Mouse (Mus musculus) G1E (cell line): Measurements from ENCODE around the gene Phex. TPM values are rescaled to one million over a fixed set of nuclear protein-coding genes. Genes with fewer than 3 reads are reported as not detected.

ENCODE experiments used
- ATAC-seq: 2 replicates; pipeline ENCODE4 v1.8.0; 2016; ENCODE audit warnings: mild to moderate bottlenecking; ENCODE audit not compliant: insufficient number of reproducible peaks, poor library complexity, low FRiP score, severe bottlenecking; ENCODE audit errors: extremely low read depth
- DNase-seq: peaks from one replicate; pipeline ENCODE4 v3.0.0; 2012; ENCODE audit warnings: low spot score
- H3K27me3 ChIP-seq: 2 replicates; pipeline ENCODE4 v1.6.1; 2012; ENCODE audit warnings: mild to moderate bottlenecking, low read length, inconsistent platforms; ENCODE audit not compliant: insufficient read depth
- H3K36me3 ChIP-seq: replicated peaks from 2 replicates; pipeline ENCODE3; 2012; ENCODE audit warnings: mild to moderate bottlenecking, inconsistent platforms
- H3K4me1 ChIP-seq: 2 replicates; pipeline ENCODE4 v1.6.1; 2012; ENCODE audit warnings: low read depth, low read length, inconsistent platforms, mixed read lengths; ENCODE audit not compliant: insufficient read depth
- H3K4me3 ChIP-seq: 2 replicates; pipeline ENCODE4 v1.5.1; 2012; ENCODE audit warnings: low read depth, mild to moderate bottlenecking, inconsistent platforms, low read length, moderate library complexity, mixed read lengths
- H3K9me3 ChIP-seq: replicated peaks from 2 replicates; pipeline ENCODE4 v1.6.1; 2012; ENCODE audit warnings: inconsistent platforms
- CTCF ChIP-seq: IDR thresholded peaks from 2 replicates; pipeline ENCODE4 v1.5.1; 2012; ENCODE audit warnings: low read depth, low read length, inconsistent platforms, mixed read lengths
- GATA1 ChIP-seq: IDR thresholded peaks from 2 replicates; pipeline ENCODE4 v1.6.1; 2012; ENCODE audit warnings: borderline replicate concordance, low read length, inconsistent platforms, mixed read lengths
- GATA2 ChIP-seq: IDR thresholded peaks from 2 replicates; pipeline ENCODE4 v1.6.1; 2012; ENCODE audit warnings: low read depth, low read length, inconsistent platforms, borderline replicate concordance
- POLR2AphosphoS5 ChIP-seq: IDR thresholded peaks from 2 replicates; pipeline ENCODE4 v1.6.1; 2012; ENCODE audit warnings: low read depth, low read length, inconsistent platforms; ENCODE audit not compliant: insufficient replicate concordance
- TAL1 ChIP-seq: conservative IDR thresholded peaks from 2 replicates; pipeline ENCODE4 v1.6.1; 2012; ENCODE audit warnings: low read depth, low read length, inconsistent platforms, mixed read lengths
- polyA plus RNA-seq: library from polyadenylated mRNA; stranded (reverse); fragments of >175 nt; gene quantifications from 2 replicates; pipeline ENCODE4 v1.2.3, GENCODE M21; 2012
- total RNA-seq, 2 experiments: library from RNA; stranded (forward) in 1 of 2; stranded (reverse) in 1 of 2; fragments of 200-1000 nt in 1 of 2; fragments of >200 nt in 1 of 2; fragmentation: Nextera tagmentation in 1 of 2; gene quantifications; 2 replicates each; pipeline ENCODE4 v1.2.3; 2014 to 2017

Gene Phex
- total and polyA plus RNA-seq, 3 experiments: 0.22 to 0.38 TPM; not detected in 1

GRCm38 (mm10) chrX:157305852-157306232 is 109.3 kb downstream of the Phex start:
- no peaks in the 10 kb centered on the region for H3K4me1 ChIP-seq
- no peaks in the 10 kb centered on the region for H3K9me3 ChIP-seq
- DNase-seq: no peak
- H3K4me3 ChIP-seq: no peak overlapping the region
- TF ChIP-seq GATA2 (no peak), POLR2AphosphoS5 (no peak), TAL1 (no peak), GATA1 (no peak), CTCF (no peak)
- H3K27me3 ChIP-seq: no peaks in the 10 kb centered on the region; the same call in 1 of the 2 replicates
- no peak for ATAC-seq
- H3K36me3 ChIP-seq: no peaks in the 10 kb centered on the region

GRCm38 (mm10) chrX:157305193-157305851 is 109.8 kb downstream of the Phex start:
- TF ChIP-seq GATA1: no peak
- DNase-seq: no peak
- H3K4me1 ChIP-seq: no peaks in the 10 kb centered on the region
- ATAC-seq: no peak
- no peaks in the 10 kb centered on the region; the same call in 1 of the 2 replicates for H3K27me3 ChIP-seq
- H3K4me3 ChIP-seq: no peak overlapping the region
- no peaks in the 10 kb centered on the region for H3K9me3 ChIP-seq
- no peaks in the 10 kb centered on the region for H3K36me3 ChIP-seq

GRCm38 (mm10) chrX:157292411-157292810 is 122.7 kb downstream of the Phex start:
- ATAC-seq (no peak), DNase-seq (no peak)
- TF ChIP-seq GATA1: no peak
- TF ChIP-seq POLR2AphosphoS5: no peak
- TF ChIP-seq CTCF: no peak
- no peak for TF ChIP-seq GATA2
- no peaks in the 10 kb centered on the region for H3K4me1 ChIP-seq
- no peak overlapping the region for H3K4me3 ChIP-seq
- H3K36me3 ChIP-seq: no peaks in the 10 kb centered on the region
- no peaks in the 10 kb centered on the region for H3K9me3 ChIP-seq
- no peaks in the 10 kb centered on the region for H3K27me3 ChIP-seq

GRCm38 (mm10) chrX:157276581-157276980 is 138.5 kb downstream of the Phex start:
- no peak for ATAC-seq
- Histone ChIP-seq H3K4me3 (no peak overlapping the region), H3K4me1 (no peaks in the 10 kb centered on the region), H3K27me3 (no peaks in the 10 kb centered on the region), H3K9me3 (no peaks in the 10 kb centered on the region), H3K36me3 (no peaks in the 10 kb centered on the region)
- TF ChIP-seq POLR2AphosphoS5 (no peak), GATA2 (no peak), TAL1 (no peak), CTCF (no peak), GATA1 (no peak)
- no peak for DNase-seq

- TF ChIP-seq GATA1 (no peak), GATA2 (no peak), POLR2AphosphoS5 (no peak), CTCF (no peak), TAL1 (no peak)
- H3K4me1 ChIP-seq: no peaks in the 10 kb centered on the region
- H3K4me3 ChIP-seq: no peak overlapping the region
- no peak for DNase-seq
- H3K9me3 ChIP-seq: no peaks in the 10 kb centered on the region
- H3K36me3 ChIP-seq: no peaks in the 10 kb centered on the region
- H3K27me3 ChIP-seq: no peaks in the 10 kb centered on the region
- ATAC-seq: no peak
Measured at GRCm38 (mm10) chrX:157273291-157273690, 141.8 kb downstream of the Phex start.

GRCm38 (mm10) chrX:157271609-157272008 is 143.5 kb downstream of the Phex start:
- DNase-seq: no peak
- H3K9me3 ChIP-seq: no peaks in the 10 kb centered on the region
- H3K4me1 ChIP-seq: no peaks in the 10 kb centered on the region
- TF ChIP-seq GATA2 (no peak), CTCF (no peak), POLR2AphosphoS5 (no peak), TAL1 (no peak), GATA1 (no peak)
- ATAC-seq: no peak
- no peaks in the 10 kb centered on the region for H3K36me3 ChIP-seq
- no peak overlapping the region for H3K4me3 ChIP-seq
- H3K27me3 ChIP-seq: no peaks in the 10 kb centered on the region
